Mouse (Mus musculus): ENCODE results near the gene Kcna6. TPM values are rescaled to one million over a fixed set of nuclear protein-coding genes. Genes with fewer than 3 reads are reported as not detected.

Kcna6 gene
- polyA plus RNA-seq, 1 experiment from 2014 or later = 0.98 TPM

DNA sequence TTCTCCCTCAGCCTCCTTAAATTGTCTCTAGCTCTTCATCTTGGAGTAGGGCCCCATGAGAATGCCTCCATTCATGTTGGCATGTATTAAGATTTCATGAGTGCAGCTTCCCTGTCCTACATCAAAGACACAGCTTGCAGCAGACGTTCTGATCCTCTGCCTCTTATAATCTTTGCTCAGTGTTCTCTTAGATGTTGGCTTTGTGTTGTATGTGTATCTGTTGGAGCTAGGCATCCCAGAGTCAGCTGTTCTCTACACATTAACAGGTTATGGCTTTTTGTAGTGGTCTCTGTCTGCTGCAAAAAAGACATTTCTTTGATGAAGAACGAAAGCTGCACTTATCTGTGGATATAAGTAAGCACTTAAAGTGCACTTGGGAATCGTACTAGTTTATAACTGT lies 75.9 kb downstream of the Kcna6 start:
- Histone ChIP-seq H3K36me3 (ENCODE audit: control insufficient read depth, insufficient read depth) (no peaks in the 10 kb centered on the region), H3K9me3 (replicated peaks; ENCODE audit: control insufficient read depth, low read length) (no peaks in the 10 kb centered on the region), H3K27me3 (ENCODE audit: control insufficient read depth, insufficient read depth, low read length) (peaks cover 2% of the 10 kb centered on the region), H3K4me2 (ENCODE audit: low read depth, low read length) (no peak overlapping the region), H3K4me1 (ENCODE audit: control insufficient read depth, insufficient read depth, low read length) (no peaks in the 10 kb centered on the region), H3K4me3 (ENCODE audit: low read length) (no peak overlapping the region), H3K27ac (ENCODE audit: low read length) (no peak overlapping the region), H3K9ac (ENCODE audit: low read length) (no peak overlapping the region)
- WGBS = 61% methylated on average over 3 of the region's 3 CpGs
- no peak for ATAC-seq (replicated peaks; ENCODE audit: extremely low read depth, insufficient read depth, low FRiP score)

Other genes starting within 250 kb of the Kcna6 start
- gene Kcna5, start 205.3 kb downstream of the Kcna6 start, polyA plus RNA-seq (2015; fragmentation: Nextera tagmentation; extraction: Ambion mirVana) = 9.1 and 10.3 TPM in 2 replicates
- 0.26 and 0.37 TPM in 2 replicates for gene Kcna1, start 94.3 kb downstream of the Kcna6 start, polyA plus RNA-seq (2015; fragmentation: Nextera tagmentation; extraction: Ambion mirVana)
- 423 and 433 TPM in 2 replicates for gene Ndufa9, start 108.5 kb upstream of the Kcna6 start, polyA plus RNA-seq (2015; fragmentation: Nextera tagmentation; extraction: Ambion mirVana)
- gene Akap3, start 112.4 kb upstream of the Kcna6 start, polyA plus RNA-seq (2015; fragmentation: Nextera tagmentation; extraction: Ambion mirVana) = not detected in 2 replicates
- 0.39 and 0.59 TPM in 2 replicates for gene Dyrk4, start 181.2 kb upstream of the Kcna6 start, polyA plus RNA-seq (2015; fragmentation: Nextera tagmentation; extraction: Ambion mirVana)
- 27.8 and 32.8 TPM in 2 replicates for gene Rad51ap1, start 198.9 kb upstream of the Kcna6 start, polyA plus RNA-seq (2015; fragmentation: Nextera tagmentation; extraction: Ambion mirVana)
- gene D6Wsu163e, start 199.3 kb upstream of the Kcna6 start, polyA plus RNA-seq (2015; fragmentation: Nextera tagmentation; extraction: Ambion mirVana) = 14.3 and 16.0 TPM in 2 replicates